In genomic region chr13:91986958-91987357, GRCm38 (mm10) we compare ENCODE assay signal across 18 mouse cellular contexts.
DNase-seq lines count a peak whose midpoint lies in the region; TF ChIP-seq lines count a peak whose summit lies in the region.
"Had no signal": no experiment of that assay in that cellular context is flagged by ENCODE, and none has a peak within 500 bp of the region (broad histone marks: within the 10 kb centered on the region; RNA-seq: fewer than 3 reads in every experiment).

No protein-coding gene starts in this region.

- peak; percentile 7; the same call in 1 of the 2 replicates for TF ChIP-seq CTCF in left cerebral cortex, adult 2 months (IDR thresholded peaks at IDR 0.05)
- TF ChIP-seq CTCF in E14TG2a.4 (conservative IDR thresholded peaks at IDR 0.05; ENCODE audit: low read length), result peak; percentile 60
- 0 out of 2 replicates have a peak, but pooled peaks have one; percentile 15 for TF ChIP-seq CTCF in cortical plate, adult 2 months (IDR thresholded peaks at IDR 0.05; ENCODE audit: extremely low read depth, insufficient read depth, low read length)

- no peak for TF ChIP-seq POLR2A in cortical plate, adult 2 months (IDR thresholded peaks at IDR 0.05; ENCODE audit: extremely low read depth, insufficient read depth, low read length)

- H3K27me3 ChIP-seq in E14TG2a.4 (ENCODE audit: insufficient read depth, low read length), result no peaks in the 10 kb centered on the region
- H3K27me3 ChIP-seq: forebrain, embryonic 15.5 days; limb, embryonic 12.5 days; midbrain, embryonic 12.5 days had no signal

- DNase-seq in cerebellum, postnatal 10 days, result peak; percentile 4 to 6
- DNase-seq in cerebellum, postnatal 36 days, result no peak
- no peak for DNase-seq in left cerebral cortex, adult 2 months (ENCODE audit: extremely low spot score in 1 of 2, low spot score in 2 of 2)
- no peak for DNase-seq in left cerebral cortex, postnatal 4 days
- DNase-seq in neural tube, embryonic 10.5 days (ENCODE audit: extremely low spot score, low spot score), result no peak
- DNase-seq in embryo, embryonic 10.5 days (ENCODE audit: low spot score), result no peak
- DNase-seq: cerebellum, postnatal 14 days; heart, postnatal 4 days; lung, adult 2 months had no signal

- H3K9me3 ChIP-seq in E14TG2a.4 (ENCODE audit: low read length), result no peaks in the 10 kb centered on the region
- H3K9me3 ChIP-seq: embryonic facial prominence, embryonic 10.5 days; forebrain, embryonic 15.5 days; limb, embryonic 12.5 days; midbrain, embryonic 12.5 days had no signal

- H3K36me3 ChIP-seq in E14TG2a.4 (ENCODE audit: insufficient read depth, low read length), result no peaks in the 10 kb centered on the region
- H3K36me3 ChIP-seq: embryonic facial prominence, embryonic 10.5 days; forebrain, embryonic 15.5 days; limb, embryonic 12.5 days; midbrain, embryonic 12.5 days had no signal

- H3K4me3 ChIP-seq in left cerebral cortex, adult 2 months, result no peak overlapping the region
- no peak overlapping the region for H3K4me3 ChIP-seq in E14TG2a.4 (replicated peaks; ENCODE audit: low read length)
- no peak overlapping the region for H3K4me3 ChIP-seq in cortical plate, adult 2 months (ENCODE audit: insufficient read depth, low read length)
- H3K4me3 ChIP-seq: embryonic facial prominence, embryonic 10.5 days; erythroblast, embryonic 14.5 days; forebrain, embryonic 15.5 days; limb, embryonic 12.5 days; midbrain, embryonic 12.5 days; myocyte had no signal

- no peak overlapping the region for H3K27ac ChIP-seq in left cerebral cortex, adult 2 months
- H3K27ac ChIP-seq in cortical plate, adult 2 months (ENCODE audit: insufficient read depth, low read length), result no peak overlapping the region
- H3K27ac ChIP-seq: embryonic facial prominence, embryonic 10.5 days; limb, embryonic 12.5 days; macrophage had no signal

- intact Hi-C loops in left cerebral cortex, adult 2 months (cut with DNase I), result no loop called here
- intact Hi-C loops in left cerebral cortex, postnatal 4 days (cut with DNase I), result no loop called here

- no peaks in the 10 kb centered on the region for H3K4me1 ChIP-seq in E14TG2a.4 (replicated peaks; ENCODE audit: low read depth, low read length)
- H3K4me1 ChIP-seq in cortical plate, adult 2 months (ENCODE audit: control insufficient read depth, insufficient read depth, low read length), result peaks cover 4% of the 10 kb centered on the region
- H3K4me1 ChIP-seq: embryonic facial prominence, embryonic 10.5 days had no signal

Comparison
In these comparisons a context has a peak if more than half of its experiments do, and no peak if none do; other contexts are left out.
1. DNase-seq: peak in cerebellum, postnatal 10 days (2 of 2); none in cerebellum, postnatal 36 days (0 of 2), left cerebral cortex, adult 2 months (0 of 2), left cerebral cortex, postnatal 4 days (single experiment), neural tube, embryonic 10.5 days (single experiment) and embryo, embryonic 10.5 days (single experiment).
2. CTCF ChIP-seq: peak in every context shown above with its lines; median percentile 60 in E14TG2a.4; 15 in cortical plate, adult 2 months; 7 in left cerebral cortex, adult 2 months.